Mouse (Mus musculus): ENCODE measurements around the gene Lingo1. TPM values are rescaled to one million over a fixed set of nuclear protein-coding genes. Genes with fewer than 3 reads are reported as not detected.

Lingo1 gene
- polyA plus RNA-seq, 1 experiment from 2014 or later, result 4.5 TPM

DNA sequence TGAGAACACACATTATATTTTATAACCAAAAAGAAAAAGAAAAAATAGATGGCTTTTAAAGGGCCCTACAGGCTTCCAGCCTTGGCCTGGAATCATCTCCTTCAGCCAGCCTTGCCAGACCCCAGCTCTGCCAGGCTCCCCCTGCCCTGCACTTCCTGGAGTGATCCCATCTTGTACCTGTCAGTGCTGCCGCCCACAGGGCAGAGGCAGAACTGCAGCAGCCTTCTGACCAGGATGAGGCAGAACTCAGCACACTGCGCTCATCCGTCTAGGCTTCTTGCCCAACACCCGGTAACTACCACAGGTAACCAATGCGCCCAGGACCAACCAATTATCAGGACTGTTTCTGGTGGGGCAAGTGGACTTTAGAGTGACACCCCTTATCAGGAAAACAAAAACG lies 22.0 kb downstream of the Lingo1 start:
- H3K36me3 ChIP-seq, result no peaks in the 10 kb centered on the region
- H3K9me3 ChIP-seq, result no peaks in the 10 kb centered on the region
- no peak overlapping the region for H3K27ac ChIP-seq
- no peak overlapping the region for H3K4me3 ChIP-seq
- WGBS, result 43% methylated on average over 6 of the region's 6 CpGs
- H3K27me3 ChIP-seq, result peaks cover 11% of the 10 kb centered on the region; the same call in 1 of the 2 replicates
- no peak for ATAC-seq (ENCODE audit: insufficient number of reproducible peaks, low FRiP score, low TSS enrichment, low read depth)
- no peak overlapping the region for H3K9ac ChIP-seq
- H3K4me2 ChIP-seq, result no peak overlapping the region
- H3K4me1 ChIP-seq, result no peaks in the 10 kb centered on the region

DNA sequence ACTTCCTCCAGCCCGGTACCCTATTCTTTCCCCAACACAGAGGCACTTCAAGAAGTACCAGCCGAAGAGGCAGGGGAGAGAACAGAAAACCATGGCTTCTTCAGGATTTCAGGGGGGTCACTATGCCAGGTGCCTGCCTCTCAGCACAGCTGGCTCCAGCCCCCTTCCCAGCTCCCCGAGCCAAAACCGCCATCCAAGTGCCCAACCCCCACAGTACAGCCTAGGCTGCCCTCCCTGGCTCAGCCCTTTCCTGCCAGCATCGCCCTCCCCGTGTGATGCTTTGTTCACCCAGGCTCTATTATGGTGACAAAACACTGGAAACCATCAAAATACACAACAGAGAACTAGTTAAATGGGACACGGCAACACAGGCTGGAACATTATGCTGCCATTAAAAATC lies 22.6 kb downstream of the Lingo1 start:
- H3K27me3 ChIP-seq, result peaks cover 11% of the 10 kb centered on the region; the same call in 1 of the 2 replicates
- H3K4me1 ChIP-seq, result no peaks in the 10 kb centered on the region
- no peak overlapping the region for H3K27ac ChIP-seq
- no peak overlapping the region for H3K9ac ChIP-seq
- no peaks in the 10 kb centered on the region for H3K36me3 ChIP-seq
- 73% methylated on average over 7 of the region's 7 CpGs for WGBS
- no peak overlapping the region for H3K4me2 ChIP-seq
- H3K9me3 ChIP-seq, result no peaks in the 10 kb centered on the region
- no peak overlapping the region for H3K4me3 ChIP-seq
- no peak for ATAC-seq (ENCODE audit: insufficient number of reproducible peaks, low FRiP score, low TSS enrichment, low read depth)

DNA sequence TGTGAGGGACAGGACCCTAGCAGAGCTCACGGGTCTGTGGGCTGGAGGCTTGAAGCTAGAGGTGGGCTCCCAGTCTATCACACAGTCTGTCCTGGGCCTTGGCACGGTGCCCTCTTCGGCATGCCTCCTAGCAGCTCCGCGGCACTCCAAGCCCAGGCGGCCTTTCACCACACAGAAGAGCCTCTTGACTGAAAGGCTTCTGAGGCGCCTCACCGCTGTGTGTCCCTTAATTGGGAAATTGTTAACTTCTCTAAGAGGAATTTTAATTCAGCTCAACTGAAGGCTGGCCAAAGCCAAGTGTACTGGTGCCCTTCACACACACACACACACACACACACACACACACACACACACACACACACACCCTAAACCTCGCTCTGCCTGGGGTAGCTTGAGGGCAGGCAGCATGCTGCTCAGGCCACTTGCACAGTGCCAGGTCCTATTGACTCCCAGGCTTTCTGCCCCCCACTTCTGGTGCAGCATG lies 28.6 kb downstream of the Lingo1 start:
- no peaks in the 10 kb centered on the region for H3K36me3 ChIP-seq
- no peak overlapping the region for H3K4me2 ChIP-seq

DNA sequence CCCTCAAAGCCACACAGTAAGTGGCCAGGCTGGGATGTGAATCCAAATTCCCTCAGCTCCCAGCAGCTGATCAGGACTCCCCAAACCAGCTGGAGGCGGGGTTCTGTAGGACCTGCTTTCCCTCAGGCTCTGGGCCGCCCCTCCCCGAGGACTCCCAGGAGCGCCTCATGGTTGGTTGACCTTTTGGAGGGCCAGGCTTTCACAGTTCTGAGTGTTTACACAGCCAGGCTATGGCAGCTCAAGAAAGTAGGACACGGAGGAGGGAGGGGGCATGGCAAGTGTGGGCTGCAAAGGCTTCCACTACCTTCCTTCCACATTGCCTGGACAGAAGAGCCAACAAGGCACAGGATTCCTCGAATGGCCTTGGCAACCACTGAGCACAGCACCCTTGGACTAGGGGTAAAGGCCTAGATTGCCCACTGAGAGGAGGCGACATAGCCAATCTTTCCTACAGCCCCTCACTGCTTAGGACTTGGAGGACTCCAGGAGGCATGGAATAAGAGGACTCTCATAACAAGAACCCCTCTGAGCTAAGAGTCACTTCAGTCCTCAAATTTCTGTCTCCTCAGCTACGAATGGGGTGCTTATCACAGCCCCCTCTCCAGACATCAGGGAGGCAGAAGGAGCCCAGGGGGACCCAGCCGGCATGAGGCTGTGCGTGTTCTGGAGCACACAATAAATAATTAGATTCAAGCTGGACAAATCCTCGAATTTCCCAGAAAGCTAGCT lies 29.5 kb downstream of the Lingo1 start:
- H3K9ac ChIP-seq, result no peak overlapping the region
- WGBS, result 60% methylated on average over 11 of the region's 11 CpGs
- H3K4me1 ChIP-seq, result no peaks in the 10 kb centered on the region
- H3K4me3 ChIP-seq, result no peak overlapping the region
- no peaks in the 10 kb centered on the region for H3K9me3 ChIP-seq
- no peak overlapping the region for H3K27ac ChIP-seq
- no peaks in the 10 kb centered on the region for H3K27me3 ChIP-seq
- no peak overlapping the region for H3K4me2 ChIP-seq
- no peak for ATAC-seq (ENCODE audit: insufficient number of reproducible peaks, low FRiP score, low TSS enrichment, low read depth)
- H3K36me3 ChIP-seq, result no peaks in the 10 kb centered on the region

More for the DNA sequence above, 28.6 kb downstream of the Lingo1 start:
- WGBS, result 59% methylated on average over 9 of the region's 9 CpGs
- Histone ChIP-seq H3K4me1 (no peaks in the 10 kb centered on the region), H3K27me3 (no peaks in the 10 kb centered on the region), H3K27ac (no peak overlapping the region), H3K9me3 (no peaks in the 10 kb centered on the region), H3K9ac (no peak overlapping the region), H3K4me3 (no peak overlapping the region)
- ATAC-seq (ENCODE audit: insufficient number of reproducible peaks, low FRiP score, low TSS enrichment, low read depth), result 0 out of 2 replicates have a peak, but pooled peaks have one; percentile 7

DNA sequence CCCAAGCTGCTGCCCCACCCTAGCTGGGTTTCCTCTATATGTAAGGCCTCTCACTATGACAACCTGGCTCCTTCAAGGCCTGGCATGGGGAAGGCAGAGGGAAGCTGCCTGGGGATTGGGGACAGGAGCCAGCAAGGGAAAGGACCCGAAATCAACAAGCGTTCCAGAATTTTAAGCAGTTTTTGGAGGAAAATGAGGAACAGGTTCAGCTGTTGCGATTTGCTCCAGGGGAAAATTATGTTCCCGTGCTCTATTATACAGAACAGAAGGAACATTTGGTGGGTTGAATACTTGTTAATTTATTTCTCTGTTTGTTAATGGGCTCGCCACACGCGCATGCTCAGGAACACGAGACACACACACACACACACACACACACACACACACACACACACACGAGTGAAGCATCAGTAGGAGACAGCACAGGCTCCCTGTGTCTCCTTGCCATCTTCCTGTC lies 34.1 kb downstream of the Lingo1 start:
- H3K9ac ChIP-seq, result no peak overlapping the region
- no peaks in the 10 kb centered on the region for H3K9me3 ChIP-seq
- WGBS, result 66% methylated on average over 9 of the region's 9 CpGs
- no peak overlapping the region for H3K4me3 ChIP-seq
- no peak overlapping the region for H3K27ac ChIP-seq
- no peaks in the 10 kb centered on the region for H3K36me3 ChIP-seq
- no peak overlapping the region for H3K4me2 ChIP-seq
- no peak for ATAC-seq (ENCODE audit: insufficient number of reproducible peaks, low FRiP score, low TSS enrichment, low read depth)
- no peaks in the 10 kb centered on the region for H3K27me3 ChIP-seq
- peaks cover 9% of the 10 kb centered on the region for H3K4me1 ChIP-seq

DNA sequence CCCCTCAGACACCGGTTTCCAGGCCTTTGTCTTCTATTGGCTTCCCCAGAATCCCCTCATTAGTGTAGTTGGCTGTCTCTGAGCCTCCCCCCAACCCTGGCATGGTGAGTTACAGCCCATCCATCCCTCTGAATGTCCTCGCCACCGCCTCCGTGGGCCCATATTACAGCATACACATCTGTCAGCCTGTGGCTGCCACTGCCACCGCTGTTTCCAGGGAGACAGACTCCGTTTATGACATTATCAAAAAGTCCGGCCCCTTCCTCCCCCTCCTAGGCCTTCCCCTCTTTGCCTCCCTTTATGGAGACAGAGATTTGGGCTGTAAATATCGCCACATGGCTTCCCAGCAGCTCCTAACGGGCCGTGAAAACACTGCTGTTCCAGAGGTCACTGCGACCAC lies 38.5 kb downstream of the Lingo1 start:
- Histone ChIP-seq H3K27me3 (no peaks in the 10 kb centered on the region), H3K36me3 (no peaks in the 10 kb centered on the region), H3K9me3 (no peaks in the 10 kb centered on the region), H3K27ac (no peak overlapping the region), H3K9ac (no peak overlapping the region), H3K4me3 (no peak overlapping the region), H3K4me1 (peaks cover 9% of the 10 kb centered on the region), H3K4me2 (no peak overlapping the region)
- 18% methylated on average over 11 of the region's 11 CpGs for WGBS
- ATAC-seq (ENCODE audit: insufficient number of reproducible peaks, low FRiP score, low TSS enrichment, low read depth), result 0 out of 2 replicates have a peak, but pooled peaks have one; percentile 37

DNA sequence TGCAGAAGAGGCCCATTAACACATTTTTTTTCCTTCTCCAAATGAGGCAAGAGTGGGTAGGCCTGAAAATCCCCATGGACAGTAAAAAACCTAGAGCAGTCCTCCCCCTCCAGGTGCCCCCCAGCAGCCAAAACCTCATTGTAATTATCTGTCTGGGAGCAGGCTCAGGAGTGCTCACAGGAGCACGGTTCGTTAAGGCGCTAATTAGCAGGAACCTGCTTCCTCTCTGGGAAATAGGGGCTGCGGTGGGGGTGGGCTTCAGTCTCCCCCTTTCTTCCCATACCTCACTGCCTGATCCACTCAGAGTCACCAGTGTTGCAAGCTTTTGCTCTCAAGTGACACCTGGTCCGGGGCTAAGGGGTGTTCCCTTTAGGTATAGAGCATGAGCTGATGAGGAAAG lies 41.1 kb downstream of the Lingo1 start:
- Histone ChIP-seq H3K9me3 (no peaks in the 10 kb centered on the region), H3K4me1 (peaks cover 9% of the 10 kb centered on the region), H3K27me3 (no peaks in the 10 kb centered on the region), H3K9ac (no peak overlapping the region), H3K4me3 (no peak overlapping the region), H3K4me2 (no peak overlapping the region), H3K36me3 (no peaks in the 10 kb centered on the region), H3K27ac (no peak overlapping the region)
- 58% methylated on average over 5 of the region's 5 CpGs for WGBS
- ATAC-seq (ENCODE audit: insufficient number of reproducible peaks, low FRiP score, low TSS enrichment, low read depth), result no peak

DNA sequence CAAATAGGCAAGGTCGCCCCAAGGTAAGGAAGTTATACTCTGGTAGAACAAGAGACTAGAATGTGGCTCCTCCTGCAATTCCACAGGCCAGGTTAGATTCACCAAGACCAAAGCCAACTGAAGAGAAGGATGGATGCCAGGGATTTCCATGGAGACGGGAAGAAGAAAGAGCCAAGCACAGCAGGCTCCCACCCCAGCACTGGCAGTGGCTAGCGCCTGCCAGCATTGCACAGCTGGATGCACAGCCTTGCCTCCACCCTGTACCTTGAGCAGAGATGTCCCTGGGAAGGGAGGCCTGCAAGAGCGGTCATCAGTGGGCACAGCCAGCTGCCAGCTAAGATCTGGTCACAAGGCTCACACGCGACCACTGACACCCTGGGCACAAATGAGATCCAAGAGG lies 42.9 kb downstream of the Lingo1 start:
- Histone ChIP-seq H3K4me3 (no peak overlapping the region), H3K4me1 (peaks cover 9% of the 10 kb centered on the region), H3K9me3 (no peaks in the 10 kb centered on the region), H3K27ac (no peak overlapping the region), H3K9ac (no peak overlapping the region), H3K36me3 (no peaks in the 10 kb centered on the region), H3K4me2 (no peak overlapping the region), H3K27me3 (no peaks in the 10 kb centered on the region)
- no peak for ATAC-seq (ENCODE audit: insufficient number of reproducible peaks, low FRiP score, low TSS enrichment, low read depth)
- WGBS, result 79% methylated on average over 6 of the region's 6 CpGs

DNA sequence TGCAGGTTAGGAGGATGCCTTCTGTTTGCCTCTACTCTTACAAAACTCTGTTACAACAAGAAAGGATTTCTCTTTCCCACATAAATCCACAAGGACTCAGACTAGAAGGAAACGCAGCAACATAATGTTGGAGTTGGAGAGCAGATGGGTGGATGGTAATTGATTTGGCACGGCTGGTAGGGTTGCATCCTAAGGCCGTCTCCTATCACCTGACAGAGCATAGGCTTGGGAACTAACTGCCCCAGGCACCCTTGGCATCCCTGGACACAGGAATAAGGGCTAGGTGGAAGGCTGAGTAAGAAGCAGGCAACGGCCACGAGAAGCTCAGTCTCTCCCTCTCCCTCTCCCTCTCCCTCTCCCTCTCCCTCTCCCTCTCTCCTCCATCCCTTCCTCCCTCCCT lies 48.2 kb downstream of the Lingo1 start:
- 76% methylated on average over 5 of the region's 5 CpGs for WGBS
- Histone ChIP-seq H3K4me1 (no peaks in the 10 kb centered on the region), H3K27ac (no peak overlapping the region), H3K27me3 (peaks cover 4% of the 10 kb centered on the region; the same call in 1 of the 2 replicates), H3K4me3 (no peak overlapping the region), H3K9me3 (no peaks in the 10 kb centered on the region), H3K9ac (no peak overlapping the region), H3K4me2 (no peak overlapping the region), H3K36me3 (no peaks in the 10 kb centered on the region)
- ATAC-seq (ENCODE audit: insufficient number of reproducible peaks, low FRiP score, low TSS enrichment, low read depth), result no peak

DNA sequence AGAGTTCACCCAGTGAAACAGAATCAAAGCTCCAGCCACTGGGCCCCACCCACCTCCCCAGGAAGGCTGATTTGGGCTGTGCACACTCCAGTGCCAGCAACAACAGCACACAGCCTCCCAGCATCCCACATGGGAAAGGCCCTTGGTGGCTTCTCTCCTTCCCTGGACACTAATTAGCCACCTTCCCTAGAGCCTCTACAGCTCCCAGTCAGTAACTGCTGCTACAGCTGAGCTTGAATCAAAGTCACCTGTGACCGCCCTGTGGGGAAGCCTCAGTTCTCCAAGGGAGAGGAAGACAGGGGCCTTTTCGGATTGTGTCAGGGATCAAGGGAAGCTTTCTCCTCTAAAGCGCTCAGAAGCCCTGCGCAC lies 49.4 kb downstream of the Lingo1 start:
- H3K27ac ChIP-seq, result no peak overlapping the region
- H3K4me3 ChIP-seq, result no peak overlapping the region
- H3K4me1 ChIP-seq, result no peaks in the 10 kb centered on the region
- H3K4me2 ChIP-seq, result no peak overlapping the region
- no peaks in the 10 kb centered on the region for H3K36me3 ChIP-seq
- no peak overlapping the region for H3K9ac ChIP-seq
- H3K27me3 ChIP-seq, result peaks cover 4% of the 10 kb centered on the region; the same call in 1 of the 2 replicates
- no peak for ATAC-seq (ENCODE audit: insufficient number of reproducible peaks, low FRiP score, low TSS enrichment, low read depth)
- no peaks in the 10 kb centered on the region for H3K9me3 ChIP-seq
- 63% methylated on average over 4 of the region's 4 CpGs for WGBS

DNA sequence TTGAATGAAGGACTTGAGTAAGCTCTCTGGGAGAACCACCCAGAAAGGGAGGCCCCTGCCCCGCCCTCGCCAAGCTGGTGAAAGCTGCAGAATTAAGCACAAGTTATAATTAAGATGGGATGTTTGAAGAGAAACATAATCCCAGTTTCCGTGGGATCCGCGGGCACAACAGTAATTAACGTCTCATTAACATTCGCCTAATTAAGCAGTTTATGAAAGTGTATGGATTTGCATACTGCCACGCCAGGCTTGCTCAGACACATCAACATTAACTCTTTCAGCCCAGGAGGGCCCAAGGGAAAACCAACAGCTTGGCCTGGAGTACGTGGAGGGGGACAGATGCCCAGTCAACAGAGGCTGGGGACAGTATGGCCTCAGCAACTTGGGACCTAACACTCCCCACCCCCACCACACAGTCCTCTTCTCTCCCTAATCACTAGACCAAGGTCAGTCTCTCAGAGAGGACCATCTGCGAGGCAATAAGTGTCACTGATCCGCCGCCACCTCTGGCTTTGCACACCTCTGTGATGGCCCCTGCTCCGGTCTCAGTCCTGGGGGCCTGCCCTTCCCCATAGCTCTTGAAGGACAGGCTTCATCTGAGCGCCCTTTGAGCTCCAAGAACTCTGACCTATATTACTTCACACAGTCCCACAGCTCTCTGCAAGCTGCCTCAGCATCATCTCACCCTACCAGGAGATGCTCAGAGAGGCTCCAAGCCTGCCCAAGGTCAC lies 49.9 kb downstream of the Lingo1 start:
- H3K4me2 ChIP-seq, result no peak overlapping the region
- peaks cover 4% of the 10 kb centered on the region; the same call in 1 of the 2 replicates for H3K27me3 ChIP-seq
- no peak overlapping the region for H3K9ac ChIP-seq
- no peaks in the 10 kb centered on the region for H3K9me3 ChIP-seq
- H3K36me3 ChIP-seq, result no peaks in the 10 kb centered on the region
- no peak for ATAC-seq (ENCODE audit: insufficient number of reproducible peaks, low FRiP score, low TSS enrichment, low read depth)
- no peaks in the 10 kb centered on the region for H3K4me1 ChIP-seq
- no peak overlapping the region for H3K4me3 ChIP-seq
- no peak overlapping the region for H3K27ac ChIP-seq
- WGBS, result 52% methylated on average over 14 of the region's 14 CpGs

DNA sequence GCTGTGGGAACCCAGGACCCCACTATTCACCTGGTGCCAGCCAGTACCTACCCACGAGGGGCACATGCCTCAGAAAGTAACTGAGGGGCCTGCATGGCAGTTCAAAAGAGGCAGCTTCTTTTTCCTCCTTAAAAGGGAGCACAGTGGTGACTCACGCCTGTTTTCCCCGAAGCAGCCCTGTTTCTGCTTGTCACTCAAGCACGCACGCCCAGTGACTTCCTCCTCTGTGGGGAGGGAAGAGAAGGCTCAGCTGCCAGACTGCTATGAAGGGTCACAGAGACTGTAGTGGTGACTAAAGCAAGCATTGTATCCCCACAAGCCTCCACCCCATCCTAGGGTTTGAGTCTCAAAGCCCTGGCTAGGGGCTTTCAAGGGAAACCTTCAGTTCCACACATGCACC lies 51.9 kb downstream of the Lingo1 start:
- peaks cover 4% of the 10 kb centered on the region; the same call in 1 of the 2 replicates for H3K27me3 ChIP-seq
- H3K9ac ChIP-seq, result no peak overlapping the region
- no peak overlapping the region for H3K27ac ChIP-seq
- H3K4me1 ChIP-seq, result no peaks in the 10 kb centered on the region
- H3K9me3 ChIP-seq, result no peaks in the 10 kb centered on the region
- no peak overlapping the region for H3K4me2 ChIP-seq
- no peak overlapping the region for H3K4me3 ChIP-seq
- ATAC-seq (ENCODE audit: insufficient number of reproducible peaks, low FRiP score, low TSS enrichment, low read depth), result no peak
- 37% methylated on average over 5 of the region's 5 CpGs for WGBS
- H3K36me3 ChIP-seq, result no peaks in the 10 kb centered on the region

Measured in limb, embryonic 15.5 days (tissue).